Mouse (Mus musculus) liver (tissue): ENCODE results near the gene Fgf22.

ENCODE experiments used
- DNase-seq: peaks from one replicate; pipeline ENCODE4 v3.0.0-alpha.2; 2020; ENCODE audit warnings: mixed read lengths

Gene Fgf22

DNA sequence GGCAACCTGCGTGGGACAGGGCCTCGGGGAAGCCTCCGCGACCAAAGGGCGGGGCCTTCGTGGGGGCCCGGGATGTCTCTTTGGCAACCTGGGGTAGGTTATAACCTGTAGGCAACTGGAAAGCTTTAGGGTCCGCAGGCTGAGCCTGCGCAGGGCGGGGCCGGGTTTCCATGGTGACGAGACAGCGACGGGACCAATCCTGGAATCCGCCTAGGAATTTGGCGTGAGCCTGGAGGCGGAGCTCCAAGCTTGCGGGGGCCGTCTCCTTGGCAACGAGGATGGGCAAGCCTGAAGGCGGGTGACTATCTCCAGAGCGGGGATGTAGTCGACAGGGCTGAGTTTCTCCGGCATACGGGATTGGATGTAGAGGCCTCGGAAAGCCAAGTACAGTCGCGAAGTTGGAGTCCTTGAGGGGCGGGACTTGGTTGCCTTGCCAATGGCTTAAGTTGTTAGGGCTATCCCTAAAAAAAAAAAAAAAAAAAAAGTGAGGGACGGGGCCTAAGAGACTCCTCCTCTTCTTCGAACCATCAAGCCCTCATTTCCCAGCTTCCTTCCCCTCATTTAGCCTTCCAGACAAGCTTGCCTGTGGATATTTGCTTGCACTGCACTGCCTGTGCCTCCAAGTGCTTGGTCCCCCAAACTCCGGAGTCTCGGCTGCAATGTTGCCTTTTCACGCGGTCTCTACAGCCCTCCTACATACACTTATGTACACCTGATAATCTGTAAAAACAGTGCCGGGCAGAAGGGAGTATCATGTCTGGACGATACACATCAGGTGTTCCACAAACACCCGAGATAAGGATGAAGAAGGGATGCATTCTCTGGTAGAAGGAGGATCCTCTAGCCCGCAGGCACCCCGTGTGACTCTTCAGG, 12.7 kb downstream of the Fgf22 start:
- peak; percentile 89 for DNase-seq

DNA sequence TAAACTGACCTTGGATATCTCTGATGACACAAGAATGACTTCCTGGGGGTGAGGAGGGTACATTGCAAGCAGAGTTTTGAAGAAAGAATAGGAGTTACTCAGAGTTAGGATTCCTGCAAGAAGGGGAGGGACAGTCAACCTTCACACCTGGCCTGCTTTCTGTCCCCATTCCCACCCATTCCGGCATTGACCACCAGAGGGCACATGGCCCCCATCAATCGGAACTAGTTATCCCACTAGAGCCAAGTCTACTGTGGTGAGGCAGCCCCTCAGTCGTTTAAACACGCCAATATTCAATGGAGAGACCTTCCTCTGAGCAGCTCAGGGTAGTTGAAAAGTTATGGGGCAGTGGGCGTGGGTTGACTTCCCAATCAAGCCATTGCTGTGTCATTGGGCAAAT, 13.5 kb downstream of the Fgf22 start:
- DNase-seq: peak; percentile 76

DNA sequence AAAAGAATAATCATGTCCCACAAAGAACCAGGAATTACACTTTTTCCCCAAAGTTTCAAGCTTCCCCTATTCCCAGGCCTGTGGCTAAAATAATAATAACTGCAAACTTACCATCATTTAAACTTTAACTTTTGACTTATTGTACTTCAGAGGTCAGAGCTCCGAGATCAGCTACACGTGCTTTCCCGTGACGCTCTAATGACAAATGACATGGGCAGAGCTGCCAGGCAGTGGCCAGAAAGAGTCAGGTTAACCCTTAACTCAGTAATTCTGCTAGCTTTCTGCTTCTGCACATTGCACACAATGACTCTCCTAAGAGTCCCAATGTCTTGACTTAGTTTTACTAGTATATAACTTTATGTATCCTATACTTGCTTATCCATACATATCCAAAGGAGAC, 14.5 kb downstream of the Fgf22 start:
- no peak for DNase-seq

DNA sequence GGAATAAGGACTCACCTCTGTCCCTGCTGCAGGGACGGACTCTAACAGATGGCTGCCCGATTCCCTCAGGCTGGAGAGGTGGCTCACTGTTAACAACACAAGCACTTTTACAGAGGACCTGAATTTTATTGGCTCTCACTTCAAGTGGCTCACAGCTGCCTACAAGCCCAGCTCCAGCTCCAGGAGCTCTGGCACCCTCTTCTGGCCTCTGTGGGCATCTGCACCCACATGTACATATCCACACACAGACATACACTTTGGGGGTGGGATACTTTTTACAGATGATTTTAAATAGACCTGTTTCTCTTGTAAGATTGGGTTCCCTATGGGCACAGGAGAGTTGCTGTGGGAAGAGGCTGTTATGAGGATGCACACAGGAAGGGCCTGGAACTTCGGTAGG, 17.4 kb downstream of the Fgf22 start:
- no peak for DNase-seq

DNA sequence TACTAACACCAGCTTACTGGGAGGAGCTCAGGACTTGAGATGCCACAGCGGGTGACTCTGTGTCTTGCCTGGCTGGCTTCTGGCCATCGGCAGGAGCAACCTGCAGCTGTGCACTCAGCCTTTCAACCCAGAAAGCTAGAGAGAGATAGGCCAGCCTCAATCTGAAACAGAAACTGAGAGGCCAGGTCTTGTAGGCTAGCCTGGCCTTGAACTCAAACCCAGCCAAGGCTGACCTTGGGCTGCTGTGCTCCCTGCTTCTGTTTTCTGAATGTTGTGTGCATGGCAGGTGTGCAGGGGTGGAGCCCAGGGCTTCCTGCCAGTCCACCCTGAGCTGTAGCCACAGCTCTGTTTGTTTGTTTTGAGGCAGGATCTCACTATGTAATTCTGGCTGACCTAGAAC, 18.3 kb downstream of the Fgf22 start:
- DNase-seq: no peak

DNA sequence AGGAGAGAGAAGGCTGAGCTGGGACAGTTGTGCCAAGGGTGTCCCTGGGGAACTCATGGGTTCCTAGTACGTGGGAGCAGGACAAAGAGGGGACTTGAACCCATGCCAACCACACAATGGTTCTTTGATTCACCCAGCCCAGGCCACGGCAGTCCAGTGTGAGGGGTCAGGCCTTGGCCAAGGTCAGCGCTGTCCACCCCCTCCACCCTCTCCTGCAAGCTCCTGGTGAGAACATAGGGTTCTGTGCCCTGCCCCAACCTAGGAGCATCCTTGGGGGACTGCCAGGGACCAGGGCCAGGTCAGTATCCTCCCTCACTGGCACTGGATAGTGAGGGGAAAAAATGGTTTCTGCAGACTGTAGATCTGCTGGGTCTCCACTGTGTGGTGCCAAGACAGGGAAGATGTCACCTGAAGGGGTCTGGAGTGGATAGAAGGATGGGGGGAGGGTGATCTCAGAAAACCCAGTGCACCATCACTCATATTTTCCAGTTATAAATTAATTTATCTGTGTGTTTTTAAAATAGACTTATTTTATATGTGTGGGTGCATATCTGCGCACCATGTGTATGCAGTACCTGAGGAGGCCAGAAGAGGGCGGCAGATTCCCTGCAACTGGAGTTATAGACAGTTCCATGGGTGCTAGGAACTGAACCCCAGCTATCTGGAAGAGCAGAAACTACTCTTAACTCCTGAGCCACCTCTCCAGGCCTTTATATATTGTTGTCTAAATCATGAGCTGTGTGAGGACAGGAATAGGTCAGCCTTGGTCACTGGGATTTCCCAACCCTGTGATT, 19.8 kb downstream of the Fgf22 start:
- peak; percentile 40 for DNase-seq

DNA sequence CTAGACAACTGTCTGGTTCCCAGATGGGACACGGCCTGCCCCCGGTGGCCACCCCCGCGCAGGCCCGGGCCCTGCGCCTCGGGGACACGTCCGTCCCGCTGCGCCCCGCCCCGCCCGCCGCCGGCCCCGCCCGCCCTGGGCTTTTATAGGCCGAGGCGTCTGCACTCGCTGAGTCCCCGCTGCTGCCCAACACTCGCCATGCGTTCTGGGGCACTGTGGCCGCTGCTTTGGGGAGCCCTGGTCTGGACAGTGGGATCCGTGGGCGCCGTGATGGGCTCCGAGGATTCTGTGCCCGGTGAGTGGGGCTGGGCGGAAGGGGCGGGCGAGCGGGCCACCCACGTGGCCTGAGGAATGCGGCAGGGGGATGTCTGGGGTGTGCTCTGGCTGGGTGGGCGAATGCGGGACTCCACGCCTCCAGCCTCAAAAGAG, 22.2 kb downstream of the Fgf22 start, which contains the start of gene Fstl3:
Gene Fstl3, plus strand, starts transcription at position 170 of the 429 bp plus-strand sequence.
- DNase-seq: no peak

DNA sequence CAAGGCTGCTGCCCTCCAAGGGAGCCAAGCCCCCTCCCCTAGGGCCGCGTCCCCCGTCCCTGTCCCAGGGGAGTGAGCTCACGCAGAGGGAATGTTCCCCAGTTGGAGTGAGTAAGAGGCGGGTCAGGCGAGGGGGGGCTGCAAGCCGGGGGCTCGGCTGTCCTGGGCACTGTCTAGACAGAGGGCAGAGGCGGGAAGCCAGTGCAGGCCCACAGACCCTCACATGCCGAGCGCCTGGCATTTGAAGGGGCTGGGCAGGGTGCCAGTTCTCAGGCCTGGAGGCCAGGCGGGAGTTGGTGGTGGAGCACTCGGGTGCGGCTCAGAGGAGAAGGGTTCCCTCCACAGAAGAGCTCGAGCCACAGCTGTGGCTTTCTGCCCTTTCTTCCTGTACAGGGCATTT, 23.1 kb downstream of the Fgf22 start:
- DNase-seq: no peak

DNA sequence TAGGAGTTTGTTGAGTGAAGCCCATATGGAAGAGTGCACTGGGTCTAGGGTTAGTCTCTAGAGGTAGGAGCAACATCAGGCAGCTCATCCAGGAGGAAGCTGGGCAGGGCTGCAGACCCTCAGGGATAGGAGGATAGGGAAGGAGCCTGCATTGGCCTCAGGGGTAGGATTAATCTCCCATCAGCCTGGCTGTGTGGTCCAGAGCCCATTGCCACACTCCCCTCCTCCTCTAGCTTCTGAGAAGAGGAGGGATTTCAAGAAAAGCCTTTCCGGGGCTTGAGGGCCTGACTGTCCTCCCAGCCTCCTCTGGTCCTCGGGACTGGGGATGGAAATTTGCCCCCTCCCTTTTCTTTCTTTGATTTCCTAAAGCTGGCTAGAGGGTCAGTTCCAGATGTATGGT, 24.3 kb downstream of the Fgf22 start:
- no peak for DNase-seq

DNA sequence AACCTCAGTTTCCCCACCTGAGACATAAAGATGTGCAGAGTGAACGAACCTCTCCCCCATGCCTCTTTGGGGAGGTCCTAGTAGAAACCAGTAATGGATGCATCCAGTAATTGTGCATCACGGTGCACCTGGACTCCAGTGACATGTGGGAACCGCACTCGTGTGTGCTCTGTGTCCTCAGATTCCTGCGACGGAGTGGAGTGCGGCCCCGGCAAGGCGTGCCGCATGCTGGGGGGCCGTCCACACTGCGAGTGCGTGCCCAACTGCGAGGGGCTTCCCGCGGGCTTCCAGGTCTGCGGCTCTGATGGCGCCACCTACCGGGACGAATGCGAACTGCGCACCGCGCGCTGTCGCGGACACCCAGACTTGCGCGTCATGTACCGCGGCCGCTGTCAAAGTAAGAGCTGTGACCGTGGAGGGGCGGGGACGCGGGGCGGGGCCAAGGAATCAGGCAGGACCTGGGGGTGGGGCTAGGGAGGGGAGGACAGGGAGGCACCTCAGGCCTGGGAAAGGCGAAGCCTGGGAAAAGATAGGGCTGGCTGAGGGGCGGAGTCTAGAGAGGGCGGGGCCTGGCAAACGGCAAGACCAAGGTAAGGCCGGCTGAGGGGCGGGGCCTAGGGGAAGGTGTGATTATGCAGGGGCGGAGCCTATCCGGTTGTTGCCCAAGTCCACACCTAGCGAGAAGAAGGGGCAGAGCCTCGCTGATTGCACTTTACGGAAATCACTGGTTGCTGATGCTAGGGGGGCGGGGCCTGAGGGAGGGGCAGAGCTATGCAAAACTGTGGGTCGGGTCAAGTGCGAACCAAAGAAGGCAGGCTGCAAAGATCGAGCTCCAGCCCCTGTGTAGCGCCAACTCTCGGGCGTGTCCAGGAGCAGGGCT, 25.1 kb downstream of the Fgf22 start:
- DNase-seq: peak; percentile 98

DNA sequence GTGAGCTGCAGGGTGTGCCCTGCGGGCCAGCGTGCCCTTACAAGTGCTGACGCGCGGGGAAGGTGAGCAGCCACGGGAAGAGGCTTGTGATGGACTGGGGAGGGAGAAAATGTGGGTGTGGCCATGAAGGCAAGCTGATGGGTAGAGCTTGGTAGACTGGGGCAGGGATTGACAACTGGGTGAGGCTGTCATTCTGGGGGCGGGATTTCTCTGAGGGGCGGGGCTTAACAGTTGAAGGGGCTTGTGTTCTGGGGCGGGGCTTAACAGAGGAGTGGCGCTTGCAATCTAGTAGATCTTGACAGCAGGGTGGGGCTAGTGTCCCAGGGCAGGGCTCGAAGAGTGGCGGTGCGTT, 25.8 kb downstream of the Fgf22 start:
- DNase-seq: peak; percentile 86

DNA sequence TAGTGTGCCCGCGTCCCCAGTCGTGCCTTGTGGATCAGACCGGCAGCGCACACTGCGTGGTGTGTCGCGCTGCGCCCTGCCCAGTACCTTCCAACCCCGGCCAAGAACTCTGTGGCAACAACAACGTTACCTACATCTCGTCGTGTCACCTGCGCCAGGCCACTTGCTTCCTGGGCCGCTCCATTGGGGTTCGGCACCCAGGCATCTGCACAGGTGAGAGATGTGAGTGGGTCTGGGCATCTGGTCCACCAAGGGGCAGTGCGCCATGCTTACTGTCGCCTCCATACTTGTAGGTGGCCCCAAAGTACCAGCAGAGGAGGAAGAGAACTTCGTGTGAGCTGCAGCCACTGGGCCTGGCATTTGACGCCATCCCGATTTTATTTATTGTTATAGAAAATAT, 26.3 kb downstream of the Fgf22 start:
- DNase-seq: no peak

DNA sequence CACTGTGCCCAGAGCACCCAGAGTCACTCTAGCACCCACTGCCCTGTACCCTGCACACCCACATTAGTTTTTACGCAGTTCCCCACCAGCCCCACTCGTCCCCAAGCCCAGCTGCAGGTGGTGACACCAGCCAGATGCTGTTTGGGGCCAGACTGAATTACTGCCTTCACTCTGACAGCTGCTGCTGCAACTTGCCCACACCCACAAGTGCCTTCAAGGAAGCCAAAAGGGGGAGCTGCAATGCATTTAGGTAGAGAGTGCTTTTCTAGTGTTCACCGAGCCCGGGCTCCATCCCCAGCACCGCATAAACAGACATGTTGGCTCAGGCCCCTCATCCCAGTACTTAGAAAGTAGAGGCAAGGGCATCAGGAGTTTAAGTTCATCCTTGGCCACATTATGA, 27.1 kb downstream of the Fgf22 start:
- DNase-seq: no peak

DNA sequence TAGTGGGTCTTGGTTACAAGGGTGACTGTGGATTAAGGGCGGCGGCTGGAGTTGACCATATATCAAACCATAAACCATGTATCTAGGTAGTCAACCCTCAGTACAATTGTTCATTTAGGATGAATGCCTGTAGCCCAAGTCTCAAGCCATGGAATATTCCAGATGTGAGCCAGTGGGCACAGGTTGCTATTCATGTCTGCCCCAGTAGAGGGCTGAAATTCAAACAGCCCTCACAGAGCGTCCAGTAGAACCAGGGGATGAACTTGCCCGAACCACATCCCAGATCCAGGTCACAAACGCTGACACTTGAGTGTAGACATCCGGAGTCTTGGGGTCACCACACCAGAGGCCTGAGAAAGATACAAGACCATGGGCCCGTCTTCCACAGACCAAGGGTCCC, 28.2 kb downstream of the Fgf22 start:
- no peak for DNase-seq

DNA sequence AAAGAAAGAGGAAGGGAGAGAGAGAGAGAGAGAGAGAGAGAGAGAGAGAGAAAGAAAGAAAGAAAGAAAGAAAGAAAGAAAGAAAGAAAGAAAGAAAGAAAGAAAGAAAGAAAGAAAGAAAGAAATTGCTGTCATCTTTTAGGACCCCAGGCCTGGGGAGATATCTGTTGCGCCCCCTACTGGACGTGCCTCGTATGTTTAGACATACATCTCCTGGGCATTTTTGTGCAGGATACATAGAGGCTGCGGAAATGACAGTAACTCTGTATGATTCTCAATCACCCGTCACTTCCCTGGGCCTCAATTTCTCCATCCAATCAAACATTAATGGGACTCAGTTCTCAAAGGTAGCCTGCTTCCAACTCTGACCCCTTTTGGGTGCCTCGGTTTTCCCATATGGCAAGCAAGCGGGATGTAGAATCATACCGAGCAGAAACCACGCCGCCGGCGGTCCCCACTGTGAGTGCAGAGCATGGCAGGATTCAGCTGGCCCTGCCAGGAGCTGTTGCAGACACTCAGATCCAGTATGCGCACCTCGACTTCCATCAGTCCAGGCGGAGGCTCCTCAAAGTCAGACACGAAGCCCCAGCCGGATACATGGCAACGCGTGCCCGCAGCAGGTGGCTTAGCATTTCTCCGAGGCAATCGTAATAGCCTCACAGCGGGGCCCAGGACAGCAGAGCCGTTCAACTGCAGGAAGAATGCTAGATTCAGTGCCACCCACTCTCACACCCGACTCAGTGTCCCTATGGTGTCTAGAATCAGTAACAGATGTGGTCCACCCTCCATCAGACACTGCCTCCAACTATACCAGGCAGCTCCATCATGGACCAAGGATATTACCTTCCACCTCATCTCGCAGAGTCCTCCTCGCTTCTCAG, 29.3 kb downstream of the Fgf22 start:
- DNase-seq: peak; percentile 67

DNA sequence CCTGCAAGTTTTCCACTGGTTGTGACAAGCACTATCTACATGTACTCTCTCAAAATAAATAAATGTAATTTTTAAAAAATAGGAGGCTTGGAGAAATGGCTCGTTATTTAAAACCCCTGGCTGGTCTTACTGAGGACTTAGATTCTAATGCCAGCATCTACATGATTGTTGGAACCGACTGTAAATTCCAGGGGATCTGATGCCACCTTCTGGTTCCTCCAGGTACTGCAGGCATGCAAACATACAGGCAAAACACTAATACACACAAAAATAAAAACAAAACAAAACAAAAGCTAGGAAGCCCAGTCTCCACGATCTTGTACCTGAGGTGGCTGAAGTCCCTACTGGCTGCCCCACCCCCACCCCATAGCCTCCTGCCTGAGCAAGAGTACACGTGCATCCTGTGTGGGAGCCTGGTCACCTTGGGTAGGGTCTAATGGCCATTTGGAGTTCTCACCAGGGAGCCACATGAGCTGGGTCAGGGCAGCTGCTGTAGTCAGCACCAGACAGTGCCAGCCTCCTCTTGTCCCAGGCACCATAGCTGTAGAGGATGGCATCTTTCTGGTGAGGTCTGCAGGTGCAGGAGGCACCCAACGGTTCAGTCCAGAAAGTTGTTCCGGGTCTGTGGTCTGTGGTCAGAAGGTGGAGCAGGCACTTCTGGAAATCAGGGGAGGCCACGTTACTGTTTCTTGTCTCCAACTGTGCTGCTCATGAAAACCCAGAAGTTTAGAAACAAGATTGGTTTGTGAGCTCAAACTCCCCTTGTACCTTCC, 33.7 kb downstream of the Fgf22 start:
- peak; percentile 77 for DNase-seq

DNA sequence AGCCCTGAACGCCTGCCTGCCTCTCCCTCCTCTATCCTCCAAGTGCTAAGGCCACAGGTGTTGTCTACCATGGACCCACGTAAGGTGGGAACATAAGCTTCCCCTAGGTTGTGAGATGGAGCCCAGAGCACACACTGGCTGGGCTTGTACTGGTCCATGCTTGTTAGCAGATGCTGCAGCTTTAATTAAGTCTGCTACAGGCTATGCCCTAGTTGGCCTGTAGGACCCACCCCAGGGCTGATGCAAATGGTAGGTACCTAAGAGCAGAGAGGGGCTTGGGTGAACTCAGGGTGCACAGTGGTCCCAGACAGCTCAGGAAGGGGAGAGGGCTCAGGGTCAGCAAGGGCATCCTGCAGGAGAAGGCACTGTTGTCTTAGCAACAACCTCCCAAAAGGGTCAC, 34.7 kb downstream of the Fgf22 start:
- no peak for DNase-seq

DNA sequence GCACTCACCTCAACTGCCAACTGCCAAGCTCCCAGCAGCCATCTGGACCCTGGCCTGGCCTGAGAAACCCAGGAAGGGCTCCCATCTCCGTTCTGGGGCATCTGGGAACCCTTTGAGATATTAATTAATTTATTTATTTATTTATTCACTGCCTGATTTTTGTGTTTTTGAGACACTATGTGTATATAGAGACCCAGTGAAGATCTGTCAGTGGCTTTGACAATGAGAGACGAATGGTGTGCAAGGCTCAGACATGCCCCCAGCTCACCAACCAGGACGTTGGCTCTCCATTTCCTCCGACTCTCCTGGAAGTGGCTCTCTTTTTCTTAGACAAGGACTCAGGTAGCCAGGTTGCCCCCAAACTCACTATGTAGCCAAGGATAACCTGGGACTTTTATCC, 36.0 kb downstream of the Fgf22 start, which contains the start of gene Prss57:
Gene Prss57, minus strand, starts transcription at position 101 of the 400 bp plus-strand sequence.
- DNase-seq: no peak

DNA sequence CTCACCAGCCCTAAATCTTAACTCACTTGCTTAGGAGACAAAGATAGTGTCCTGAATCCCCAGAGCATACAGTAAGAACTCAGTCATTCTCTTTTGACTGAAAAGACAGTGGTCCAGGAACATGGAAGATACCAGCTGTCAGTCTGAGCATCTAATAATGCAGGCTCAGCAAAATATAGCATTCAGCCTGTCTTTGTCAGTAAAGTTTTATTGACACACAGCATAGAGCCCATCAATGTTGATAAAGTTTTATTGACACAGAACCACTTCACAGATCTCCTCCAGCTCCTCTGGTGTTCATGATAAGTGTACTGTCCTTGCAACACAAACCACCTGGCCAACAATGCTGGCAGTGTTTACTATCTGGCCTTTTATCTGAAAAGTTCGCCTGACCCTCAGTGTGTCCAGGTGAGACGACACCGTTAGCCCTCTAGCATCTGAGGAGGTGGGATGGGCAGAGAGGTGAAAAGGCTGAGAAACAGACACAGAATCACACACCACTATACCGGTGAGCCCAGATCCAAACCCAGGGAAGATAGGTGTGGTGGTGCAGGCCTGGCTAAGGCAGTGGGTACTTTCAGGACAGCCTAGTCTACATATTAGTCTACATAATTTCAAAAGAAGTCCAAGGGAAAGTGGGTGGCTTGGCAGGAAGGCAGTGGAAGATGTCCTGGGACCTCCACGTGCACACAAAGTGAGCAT, 37.6 kb downstream of the Fgf22 start:
- DNase-seq: no peak

DNA sequence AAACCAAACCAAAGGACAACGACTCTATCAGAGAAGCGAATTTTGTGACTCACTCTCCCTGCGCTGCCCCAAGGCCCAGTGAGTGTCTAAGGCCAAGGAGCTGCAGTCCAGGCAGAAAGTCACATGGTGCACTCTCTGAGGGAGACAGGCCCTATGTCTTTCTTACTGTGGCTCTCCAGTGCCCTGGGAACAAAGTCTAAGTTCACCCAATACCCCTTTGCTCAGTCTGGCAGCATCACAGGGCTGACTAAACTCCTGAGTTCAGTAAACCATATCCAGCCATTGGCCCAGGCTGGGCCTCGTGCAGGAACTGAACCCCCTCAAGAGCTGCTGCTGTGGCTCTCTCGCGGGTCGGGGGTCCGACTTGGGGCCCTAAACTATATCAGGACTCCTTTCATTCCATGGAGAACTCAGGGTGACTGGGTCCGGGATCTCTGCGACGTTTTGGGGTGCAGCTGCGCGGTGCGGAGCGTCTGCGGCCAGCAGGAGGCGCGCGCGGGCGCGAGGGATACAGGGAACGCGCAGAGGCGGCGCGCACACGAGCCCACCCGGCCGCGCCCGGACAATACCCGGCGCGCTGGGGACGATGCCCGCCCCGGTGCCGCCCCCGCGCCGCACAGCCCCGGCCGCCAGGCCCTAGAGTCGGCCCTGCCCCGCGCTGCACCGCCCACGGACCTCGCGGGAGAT, 38.3 kb downstream of the Fgf22 start, which contains the start of gene Palm:
Gene Palm, plus strand, starts transcription at position 522 of the 687 bp plus-strand sequence.
- peak; percentile 70 for DNase-seq
